Mouse (Mus musculus) liver, postnatal 0 days (tissue): Measurements from ENCODE around the gene Klf13.

Experiments
- CTCF ChIP-seq: sonication (generic); IDR thresholded peaks from 2 replicates; pipeline ENCODE4 v1.5.1; 2016; ENCODE audit warnings: antibody characterized with exemption, low read depth
- EP300 ChIP-seq: IDR thresholded peaks from 2 replicates; pipeline ENCODE4 v1.6.1; 2016; ENCODE audit warnings: antibody characterized with exemption, low read depth, mild to moderate bottlenecking

GRCm38 (mm10) chr7:63908496-63909285, 30.0 kb downstream of the Klf13 start:
- TF ChIP-seq CTCF (no peak), EP300 (no peak)
